Mouse (Mus musculus): ENCODE measurements around the gene Mprip.

The Mprip gene

GRCm38 (mm10) chr11:59793390-59793789 lies 132.3 kb downstream of the Mprip start:
- no peak for DNase-seq (ENCODE audit: extremely low read depth, low read depth)

- no peak for DNase-seq (ENCODE audit: extremely low read depth, low read depth)
Observed at GRCm38 (mm10) chr11:59800412-59800811, 139.3 kb downstream of the Mprip start.

GRCm38 (mm10) chr11:59801881-59802280 lies 140.8 kb downstream of the Mprip start:
- no peak for DNase-seq (ENCODE audit: extremely low read depth, low read depth)

GRCm38 (mm10) chr11:59803516-59803915 lies 142.4 kb downstream of the Mprip start:
- DNase-seq (ENCODE audit: extremely low read depth, low read depth) = no peak

DNA sequence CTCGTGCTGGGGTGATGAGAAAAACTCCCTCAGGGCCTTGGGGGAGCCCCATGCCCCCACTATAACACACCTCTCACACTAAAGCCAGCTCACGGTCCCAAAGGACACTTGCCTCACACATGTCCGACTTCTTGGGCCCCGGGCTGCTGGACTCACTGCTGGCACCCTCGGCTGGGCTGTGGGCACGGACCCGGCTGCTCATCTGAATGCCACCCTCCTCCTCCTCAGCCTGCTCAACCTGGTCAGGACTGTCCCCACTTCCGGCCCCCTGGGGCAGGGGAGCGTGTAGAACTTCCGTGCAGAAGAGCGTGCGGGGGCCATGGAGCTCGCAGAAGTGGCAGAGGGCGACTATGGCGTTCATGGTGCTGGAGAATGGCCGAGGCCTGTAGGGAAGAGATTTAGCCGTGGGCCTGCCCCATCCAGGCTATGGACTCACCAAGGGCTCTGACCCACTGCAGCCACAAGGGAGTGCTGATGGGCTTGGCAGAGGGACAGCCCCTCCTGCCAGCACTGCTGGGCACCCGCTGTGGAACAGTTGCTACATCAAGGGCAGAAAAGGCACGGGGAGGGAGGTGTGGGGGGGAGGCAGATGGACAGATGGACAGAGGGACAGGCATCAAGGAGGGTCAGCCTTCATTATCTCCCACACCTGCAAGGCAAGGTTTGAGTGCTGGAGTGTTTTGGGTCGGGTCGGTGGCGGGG lies 143.5 kb downstream of the Mprip start:
- no peak for DNase-seq (ENCODE audit: extremely low read depth, low read depth)

DNA sequence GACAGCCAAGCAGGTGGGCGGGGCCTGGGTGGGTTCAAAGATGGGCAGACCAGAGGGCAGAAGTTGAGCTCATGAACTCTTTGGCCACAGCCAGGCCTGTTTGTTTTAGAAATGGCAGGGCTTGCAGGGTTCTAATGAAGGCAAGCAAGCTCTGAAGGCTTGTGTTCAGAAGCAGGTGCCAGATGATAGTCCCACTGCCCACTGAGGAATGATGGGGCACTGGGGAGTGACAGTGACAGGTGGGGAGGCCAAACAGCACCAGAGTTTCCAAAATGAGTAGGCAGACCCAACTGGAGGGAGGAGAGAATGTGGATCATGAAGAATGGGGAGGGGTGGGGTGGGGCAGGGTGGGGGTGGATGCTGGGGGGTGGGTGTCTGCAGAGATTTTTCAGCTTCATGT lies 144.2 kb downstream of the Mprip start:
- no peak for DNase-seq (ENCODE audit: extremely low read depth, low read depth)

GRCm38 (mm10) chr11:59805656-59806055 lies 144.6 kb downstream of the Mprip start:
- DNase-seq (ENCODE audit: extremely low read depth, low read depth) = no peak

- no peak for DNase-seq (ENCODE audit: extremely low read depth, low read depth)
Observed at GRCm38 (mm10) chr11:59808170-59808960, 147.3 kb downstream of the Mprip start.

- DNase-seq (ENCODE audit: extremely low read depth, low read depth) = peak; percentile 80
Observed at GRCm38 (mm10) chr11:59809071-59809669, 148.1 kb downstream of the Mprip start.

DNA sequence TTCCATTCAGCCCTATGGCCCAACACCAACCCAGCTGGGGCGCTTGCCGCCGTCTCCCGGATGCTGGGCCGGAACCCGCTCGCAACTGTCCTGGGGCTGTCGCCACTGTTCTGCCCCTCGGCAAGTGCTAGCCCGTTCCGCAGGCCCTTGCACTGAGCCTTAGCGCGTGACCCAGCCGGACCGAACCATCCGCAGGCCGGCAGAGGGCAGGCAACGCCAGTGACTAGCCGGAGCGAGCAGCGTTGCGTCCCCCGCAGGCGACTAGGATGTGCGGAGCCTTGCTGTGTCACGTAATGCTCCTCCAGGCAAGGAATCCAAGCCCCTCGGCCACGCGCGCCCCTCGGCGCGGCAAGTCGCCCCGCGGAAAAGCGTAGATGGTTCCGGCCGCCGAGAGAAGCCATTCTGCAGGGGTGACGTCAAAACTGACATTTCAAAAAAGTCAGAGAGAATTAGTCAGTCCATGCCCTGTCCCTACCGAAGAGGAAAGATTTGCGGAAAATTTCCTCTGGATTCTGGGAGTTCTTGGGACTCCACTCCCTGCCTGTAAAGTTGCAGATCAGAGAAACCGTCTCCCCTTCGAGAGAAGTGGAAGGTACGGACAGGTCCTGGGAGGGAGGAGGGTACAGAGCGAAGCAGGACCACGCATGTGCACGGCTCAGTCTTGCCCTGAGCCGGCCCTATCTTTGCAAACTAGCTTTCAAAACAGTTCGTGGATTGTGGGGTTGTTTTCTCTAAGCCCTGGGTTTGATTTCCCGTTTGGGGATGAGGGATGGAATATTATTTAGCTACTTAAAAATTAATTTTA lies 148.8 kb downstream of the Mprip start, which contains the start of gene Flcn:
Flcn (minus strand) TSS at position 347 of the 805 bp plus-strand sequence.
- peak; percentile 82 for DNase-seq (ENCODE audit: extremely low read depth, low read depth)

GRCm38 (mm10) chr11:59810480-59811158 lies 149.5 kb downstream of the Mprip start:
- peak; percentile 48 for DNase-seq (ENCODE audit: extremely low read depth, low read depth)

GRCm38 (mm10) chr11:59811211-59811610 lies 150.1 kb downstream of the Mprip start:
- no peak for DNase-seq (ENCODE audit: extremely low read depth, low read depth)

- DNase-seq (ENCODE audit: extremely low read depth, low read depth) = no peak
Observed at GRCm38 (mm10) chr11:59813276-59813675, 152.2 kb downstream of the Mprip start.

- DNase-seq (ENCODE audit: extremely low read depth, low read depth) = no peak
Observed at GRCm38 (mm10) chr11:59814311-59814710, 153.2 kb downstream of the Mprip start.

GRCm38 (mm10) chr11:59814936-59815335 lies 153.8 kb downstream of the Mprip start:
- no peak for DNase-seq (ENCODE audit: extremely low read depth, low read depth)

- DNase-seq (ENCODE audit: extremely low read depth, low read depth) = no peak
Observed at GRCm38 (mm10) chr11:59815482-59816065, 154.5 kb downstream of the Mprip start.

- DNase-seq (ENCODE audit: extremely low read depth, low read depth) = no peak
Observed at GRCm38 (mm10) chr11:59817916-59818315, 156.8 kb downstream of the Mprip start.

DNA sequence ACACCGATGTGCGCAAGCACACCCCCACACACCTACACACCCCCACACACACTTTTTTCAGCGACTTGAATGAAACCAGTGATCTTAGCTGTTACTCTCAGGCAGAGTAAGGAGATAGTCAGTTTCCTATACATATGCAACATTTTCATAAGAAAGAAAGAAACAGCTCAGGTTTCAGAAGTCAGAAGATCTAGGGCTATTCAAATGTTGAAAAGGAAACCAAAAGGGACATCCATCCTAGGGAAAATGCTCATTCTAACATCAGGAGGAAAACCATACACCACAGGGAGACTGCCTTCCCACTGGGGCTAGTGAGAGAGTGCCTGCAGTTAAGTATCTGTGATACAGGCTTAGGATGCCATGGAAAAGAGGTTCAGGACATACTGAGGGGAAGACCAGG lies 160.5 kb downstream of the Mprip start:
- no peak for DNase-seq (ENCODE audit: extremely low read depth, low read depth)
